Mouse (Mus musculus): ENCODE measurements around the gene Wdtc1.

- TF ChIP-seq CTCF (IDR thresholded peaks at IDR 0.05; ENCODE audit: insufficient read depth, low read length) (peak; percentile 86), POLR2A (IDR thresholded peaks at IDR 0.05; ENCODE audit: borderline replicate concordance, extremely low read depth, low read depth, low read length) (no peak)
Measured at GRCm38 (mm10) chr4:133307331-133307730, 46.0 kb downstream of the Wdtc1 start.
